Mouse (Mus musculus): ENCODE measurements around the gene H2-M10.3.

DNA sequence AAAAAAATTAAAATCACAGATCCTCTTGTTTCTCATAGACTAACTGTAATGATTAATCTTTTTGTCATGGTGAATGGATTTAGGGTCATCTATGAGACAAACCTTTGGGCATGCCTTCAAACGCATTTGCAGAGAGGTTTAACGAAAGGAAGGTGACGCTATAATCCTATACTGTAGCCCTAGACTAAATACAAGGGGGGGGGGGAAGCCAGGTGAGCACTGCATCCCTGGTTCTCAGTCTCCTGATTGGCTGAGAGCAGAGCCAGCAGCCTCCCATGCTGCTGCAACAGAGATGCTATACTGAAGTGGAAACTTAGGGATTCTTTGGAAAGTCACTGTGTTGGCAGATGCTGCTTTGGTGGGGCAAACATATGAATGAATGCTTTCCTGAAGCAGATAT, 12.5 kb downstream of the H2-M10.3 start:
- TF ChIP-seq GATA1 (IDR thresholded peaks at IDR 0.05; ENCODE audit: low read depth, low read length) (no peak), TAL1 (IDR thresholded peaks at IDR 0.05; ENCODE audit: low read length) (no peak), GABPA (IDR thresholded peaks at IDR 0.05; ENCODE audit: low read depth, low read length) (no peak), EP300 (IDR thresholded peaks at IDR 0.05; ENCODE audit: low read depth in 1 of 2, low read length in 2 of 2) (no peak), POLR2A (IDR thresholded peaks at IDR 0.05; ENCODE audit: control insufficient read depth in 1 of 2, insufficient read depth in 1 of 2, low read depth in 1 of 2, low read length in 2 of 2, poor library complexity in 1 of 2) (no peak), E2F4 (IDR thresholded peaks at IDR 0.05; ENCODE audit: borderline replicate concordance, low read depth, low read length) (no peak), CTCF (IDR thresholded peaks at IDR 0.05 in 2 of 3, conservative IDR thresholded peaks at IDR 0.05 in 1 of 3; ENCODE audit: control insufficient read depth in 1 of 3, insufficient read depth in 1 of 3, low read depth in 2 of 3, low read length in 3 of 3, poor library complexity in 1 of 3, severe bottlenecking in 1 of 3) (no peak), CHD1 (IDR thresholded peaks at IDR 0.05; ENCODE audit: low read depth, low read length) (no peak), RCOR1 (IDR thresholded peaks at IDR 0.05; ENCODE audit: low read depth, low read length) (no peak), MYC (IDR thresholded peaks at IDR 0.05; ENCODE audit: low read depth, low read length) (no peak), SMC3 (IDR thresholded peaks at IDR 0.05; ENCODE audit: low read depth, low read length) (no peak), MXI1 (IDR thresholded peaks at IDR 0.05; ENCODE audit: low read depth, low read length) (no peak)

Measured in MEL (cell line).